Mouse (Mus musculus) brain, adult 2 months (tissue): ENCODE data around the gene Gng5.

Experiments used
- DNase-seq: peaks from one replicate; pipeline ENCODE4 v3.0.0; 2011; ENCODE audit warnings: low read depth, low spot score

Gng5 gene

GRCm38 (mm10) chr3:146540521-146541273 lies 41.1 kb downstream of the Gng5 start:
- DNase-seq: no peak

DNA sequence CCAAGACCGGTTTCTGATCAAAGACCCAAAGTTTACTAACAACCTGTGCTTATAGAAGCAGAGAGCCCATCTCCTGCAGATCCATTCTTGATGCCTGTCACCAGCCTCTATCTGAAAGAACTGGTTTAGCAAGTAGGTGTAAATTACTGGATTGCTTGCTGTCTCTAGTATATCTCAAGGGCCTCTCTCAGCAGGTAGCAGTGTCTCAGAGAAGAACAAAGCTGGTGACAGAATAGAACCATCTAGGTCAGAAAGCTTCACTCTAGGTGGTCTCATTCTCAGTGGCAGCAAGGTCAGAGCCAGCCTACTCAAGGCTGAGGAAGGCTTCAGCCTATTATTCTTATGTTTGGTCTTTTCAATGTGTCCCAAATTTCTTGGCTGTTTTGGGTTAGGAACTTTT lies 44.0 kb downstream of the Gng5 start:
- no peak for DNase-seq

- DNase-seq: no peak
These were observed 55.2 kb downstream of the Gng5 start for GRCm38 (mm10) chr3:146554816-146555215.
